Mouse (Mus musculus): ENCODE measurements around the gene Ccdc85a. TPM values are rescaled to one million over a fixed set of nuclear protein-coding genes. Genes with fewer than 3 reads are reported as not detected.
A peak's percentile ranks its signal among the peaks of the same experiment; 100 is the strongest.
"Not testable (repeated sequence)": the region's sequence is repeated elsewhere in the genome, so short reads cannot be mapped to it uniquely, and the experiment has no call there.

Ccdc85a gene
- polyA plus RNA-seq, 1 experiment, result 28.6 TPM

DNA sequence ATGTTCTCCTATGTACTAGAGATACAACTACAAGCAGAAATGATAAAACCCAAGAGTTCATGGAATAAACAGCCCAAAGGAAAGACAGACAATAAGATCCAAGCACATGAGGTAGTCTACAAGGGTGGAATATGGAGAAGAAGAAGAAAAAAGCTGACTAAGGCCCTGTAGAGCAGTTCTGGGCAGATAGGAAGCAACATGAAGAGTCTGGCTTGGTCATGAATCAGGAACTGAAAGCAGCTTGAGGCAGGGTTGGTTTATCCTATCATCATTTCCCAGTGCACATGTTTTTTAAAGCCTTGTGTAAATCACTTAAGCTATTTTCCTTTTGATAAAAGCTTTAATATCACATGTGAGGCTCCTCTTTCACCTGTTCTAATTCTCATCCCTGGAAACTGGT lies 144.2 kb downstream of the Ccdc85a start:
- no peak for DNase-seq (ENCODE audit: extremely low spot score in 1 of 2, low spot score in 1 of 2)

DNA sequence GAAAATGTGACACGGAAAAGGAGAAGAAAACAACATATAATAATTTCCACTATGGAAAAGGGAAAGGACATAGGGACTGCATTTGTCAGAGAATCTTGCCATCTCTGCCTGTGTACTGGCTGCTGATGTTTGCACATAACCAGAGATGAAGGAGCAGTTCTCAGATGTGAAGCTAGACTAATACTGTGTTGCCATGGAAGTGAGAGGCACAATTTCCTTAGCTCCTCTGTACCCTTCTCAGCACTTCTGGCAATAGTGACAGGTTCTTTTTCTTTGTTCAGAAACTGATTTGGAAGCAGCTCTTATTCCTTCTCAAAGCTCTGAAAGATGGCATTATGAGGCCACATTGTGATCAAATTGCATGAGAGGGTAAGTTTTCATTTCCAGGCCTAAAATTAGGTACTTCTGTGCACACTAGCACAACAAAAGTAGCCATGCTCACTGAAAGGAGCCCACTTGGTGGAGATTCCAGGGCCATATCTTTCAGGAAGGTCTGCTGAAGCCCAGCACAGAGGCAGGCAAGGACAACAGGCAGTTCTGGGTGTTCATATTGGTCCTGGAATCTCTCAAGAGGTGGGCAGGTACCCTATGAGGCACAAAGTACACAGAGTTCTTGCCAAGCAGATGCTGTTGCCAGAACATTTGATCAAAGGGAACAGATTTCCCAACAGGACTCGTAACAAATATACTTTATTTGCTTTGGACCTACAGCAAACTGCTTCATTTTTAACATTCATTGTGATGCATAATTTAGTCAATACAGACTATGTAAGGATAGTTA lies 161.5 kb downstream of the Ccdc85a start:
- peak; percentile 12 to 18 for DNase-seq (ENCODE audit: extremely low spot score in 1 of 2, low spot score in 1 of 2)

DNA sequence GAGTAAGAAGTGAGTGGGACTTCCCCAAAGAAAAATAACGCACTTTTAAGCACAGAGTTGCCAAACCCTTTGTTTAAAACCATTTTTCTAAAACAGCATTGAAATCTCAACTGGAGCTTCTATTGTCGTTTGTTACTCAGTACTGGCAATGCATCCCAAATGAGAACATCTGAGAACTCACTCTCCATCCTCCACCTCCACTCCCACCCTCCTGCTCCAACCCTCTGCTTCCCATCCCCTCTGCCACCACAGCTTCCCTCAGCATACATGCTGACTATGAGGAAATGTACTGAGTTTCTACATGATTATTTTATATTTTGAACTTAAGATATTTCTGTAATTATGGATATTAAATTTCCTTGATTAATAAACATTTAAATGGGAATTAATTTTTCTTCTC lies 168.3 kb downstream of the Ccdc85a start:
- DNase-seq (ENCODE audit: extremely low spot score in 1 of 2, low spot score in 1 of 2), result no peak

DNA sequence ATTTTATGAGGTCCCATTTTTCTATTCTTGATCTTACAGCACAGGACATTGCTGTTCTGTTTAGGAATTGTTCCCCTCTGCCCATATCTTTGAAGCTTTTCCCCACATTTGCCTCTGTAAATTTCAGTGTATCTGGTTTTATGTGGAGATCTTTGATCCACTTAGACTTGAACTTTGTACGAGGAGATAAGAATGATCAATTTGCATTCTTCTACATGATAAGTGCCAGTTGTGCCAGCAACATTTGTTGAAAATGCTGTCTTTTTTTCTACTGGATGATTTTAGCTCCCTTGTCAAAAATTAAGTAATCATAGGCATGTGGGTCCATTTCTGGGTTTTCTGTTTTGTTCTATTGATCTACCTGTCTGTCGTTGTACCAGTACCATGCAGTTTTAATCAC lies 174.2 kb downstream of the Ccdc85a start:
- not testable (repeated sequence) for DNase-seq (ENCODE audit: extremely low spot score in 1 of 2, low spot score in 1 of 2)

DNA sequence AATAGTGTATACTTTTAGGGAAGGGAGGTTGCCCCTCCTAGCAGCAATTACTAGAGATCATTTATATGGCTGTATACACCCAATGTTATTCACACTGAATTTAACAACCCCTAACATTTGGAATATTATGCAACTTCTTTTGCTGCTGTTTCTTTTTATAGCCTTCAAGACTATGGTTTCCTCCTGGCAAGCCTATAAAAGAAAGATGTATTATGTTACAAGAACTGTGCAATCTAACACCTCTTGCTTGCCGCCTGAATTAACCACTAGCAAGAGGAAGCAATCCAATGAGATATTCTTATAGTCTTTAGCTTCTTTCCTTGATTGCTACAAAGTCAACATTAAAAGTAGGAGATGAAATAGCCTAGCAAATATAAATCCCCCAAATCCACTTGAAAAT lies 187.0 kb downstream of the Ccdc85a start:
- DNase-seq (ENCODE audit: extremely low spot score in 1 of 2, low spot score in 1 of 2), result no peak

DNA sequence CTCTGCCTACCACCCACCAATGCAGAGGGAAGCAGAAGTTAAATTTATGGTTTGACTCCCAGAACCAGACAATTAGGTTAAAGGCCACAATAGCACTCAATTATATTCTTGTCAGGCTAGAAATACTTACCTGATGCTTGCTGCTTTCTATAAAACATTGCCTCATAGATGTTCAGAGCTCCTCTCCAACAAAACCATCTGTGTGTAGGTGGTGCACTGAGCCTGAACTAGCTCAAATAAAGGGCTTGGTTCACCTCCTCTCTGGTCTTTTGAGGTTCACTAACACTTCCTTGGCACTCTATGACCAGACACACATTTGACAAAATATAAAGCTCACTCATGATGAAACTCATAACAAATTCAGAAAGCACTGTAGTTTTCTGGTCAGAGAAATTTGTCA lies 208.2 kb downstream of the Ccdc85a start:
- DNase-seq (ENCODE audit: extremely low spot score in 1 of 2, low spot score in 1 of 2), result no peak

DNA sequence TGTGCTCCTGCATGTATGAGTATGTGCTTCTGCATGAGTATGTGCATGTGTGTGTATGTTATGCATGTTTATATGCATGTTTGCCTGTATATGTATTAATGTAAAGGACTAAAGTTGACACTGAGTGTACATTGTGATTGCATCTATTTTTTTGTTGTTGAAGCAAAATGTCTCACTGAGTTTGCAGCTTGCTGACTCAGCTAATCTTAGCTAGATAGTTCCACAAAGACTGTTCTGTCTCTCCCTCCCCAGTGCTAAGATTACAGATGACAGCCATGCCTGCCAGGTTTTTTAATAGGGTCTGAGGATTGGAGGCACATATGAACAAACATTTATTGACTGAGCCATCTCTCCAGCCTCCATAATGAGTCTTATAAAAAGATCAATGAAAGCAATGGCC lies 209.5 kb downstream of the Ccdc85a start:
- DNase-seq (ENCODE audit: extremely low spot score in 1 of 2, low spot score in 1 of 2), result no peak

DNA sequence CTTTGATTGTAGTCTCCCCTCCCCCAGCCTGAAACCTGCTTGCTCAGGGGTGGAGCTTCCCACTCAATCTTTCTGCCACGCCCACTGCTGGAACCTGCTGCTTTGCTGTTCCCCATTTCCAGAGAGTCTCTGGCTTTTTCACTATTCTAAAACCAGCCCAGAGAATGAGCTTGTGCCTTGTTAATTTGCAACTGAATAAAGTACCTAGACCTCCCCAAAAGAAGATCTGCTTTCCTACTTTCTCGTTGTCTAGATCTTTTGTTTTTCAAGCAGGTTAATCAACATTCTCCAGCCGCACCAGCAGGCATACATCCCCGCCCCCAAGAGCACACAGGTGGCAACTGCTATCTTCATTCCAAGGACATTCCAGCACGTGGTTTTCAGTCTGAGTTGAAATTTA lies 212.7 kb downstream of the Ccdc85a start:
- DNase-seq (ENCODE audit: extremely low spot score in 1 of 2, low spot score in 1 of 2), result not testable (repeated sequence)

DNA sequence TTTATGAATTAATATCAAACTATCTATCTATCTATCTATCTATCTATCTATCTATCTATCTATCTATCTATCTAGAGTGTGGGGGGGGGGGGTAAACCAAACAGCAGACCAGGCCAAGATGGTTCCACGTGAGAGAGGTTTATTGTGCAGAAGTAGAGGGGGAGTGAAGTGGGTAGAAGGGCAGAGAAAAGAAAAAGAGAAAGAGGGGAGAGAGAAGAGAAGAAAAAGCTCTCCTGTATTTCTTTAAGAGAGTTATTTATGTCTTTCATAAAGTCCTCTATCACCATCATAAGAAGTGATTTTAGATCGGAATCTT lies 218.2 kb downstream of the Ccdc85a start:
- no peak for DNase-seq (ENCODE audit: extremely low spot score in 1 of 2, low spot score in 1 of 2)

DNA sequence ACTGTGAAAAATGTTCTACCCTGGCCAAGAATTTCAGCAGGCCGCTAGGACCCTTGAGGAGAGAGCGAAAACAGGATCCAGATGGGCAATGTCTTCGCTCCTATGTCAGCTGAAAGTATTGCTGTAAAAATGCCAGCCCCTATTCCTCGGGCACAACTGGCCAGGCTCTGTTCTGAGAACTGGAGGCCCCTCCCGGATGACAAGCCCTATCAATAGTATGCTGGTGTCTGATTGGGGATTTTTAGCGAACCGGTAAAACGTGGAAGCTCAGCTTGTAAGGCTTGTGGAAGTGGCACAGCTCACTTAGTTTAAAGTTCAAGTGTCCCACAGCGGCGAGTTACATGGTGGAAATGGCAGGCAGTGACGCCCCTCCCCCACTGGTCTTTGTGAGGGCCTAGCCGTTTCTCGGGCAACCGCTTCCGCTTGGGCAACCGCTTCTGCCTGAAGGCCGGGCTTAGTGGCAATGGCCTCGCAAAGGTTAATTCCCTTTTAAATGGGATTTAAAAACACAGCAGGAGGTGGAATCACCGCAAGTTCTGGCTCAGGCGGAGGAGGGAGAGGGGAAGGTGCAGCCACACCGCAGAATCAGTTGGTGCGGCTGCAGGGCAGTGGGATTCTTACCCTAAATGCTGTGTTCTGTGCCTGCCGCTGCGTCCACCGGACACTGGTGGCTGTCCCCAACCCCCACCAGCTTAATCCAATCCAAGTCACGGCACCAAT lies 218.8 kb downstream of the Ccdc85a start:
- peak; percentile 53 to 83 for DNase-seq (ENCODE audit: extremely low spot score in 1 of 2, low spot score in 1 of 2)

DNA sequence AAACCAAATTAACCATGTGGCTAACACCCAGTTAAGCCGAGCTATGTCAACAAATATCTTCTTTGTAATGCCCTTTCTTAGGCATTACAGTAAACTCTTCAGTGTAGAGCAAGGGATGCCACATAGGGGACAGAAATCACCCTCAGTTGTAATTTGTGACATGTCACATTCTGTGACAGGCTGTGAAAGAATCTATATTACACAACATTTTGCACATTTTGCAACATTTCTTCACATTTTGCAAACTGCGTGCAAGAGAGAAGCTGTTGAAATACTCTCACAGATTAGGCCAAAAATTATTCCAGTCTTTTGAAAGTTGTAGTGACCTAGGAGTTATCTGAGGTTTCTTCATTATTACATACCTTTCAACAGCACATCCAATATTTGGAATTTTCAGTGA lies 240.7 kb downstream of the Ccdc85a start:
- no peak for DNase-seq (ENCODE audit: extremely low spot score in 1 of 2, low spot score in 1 of 2)

DNA sequence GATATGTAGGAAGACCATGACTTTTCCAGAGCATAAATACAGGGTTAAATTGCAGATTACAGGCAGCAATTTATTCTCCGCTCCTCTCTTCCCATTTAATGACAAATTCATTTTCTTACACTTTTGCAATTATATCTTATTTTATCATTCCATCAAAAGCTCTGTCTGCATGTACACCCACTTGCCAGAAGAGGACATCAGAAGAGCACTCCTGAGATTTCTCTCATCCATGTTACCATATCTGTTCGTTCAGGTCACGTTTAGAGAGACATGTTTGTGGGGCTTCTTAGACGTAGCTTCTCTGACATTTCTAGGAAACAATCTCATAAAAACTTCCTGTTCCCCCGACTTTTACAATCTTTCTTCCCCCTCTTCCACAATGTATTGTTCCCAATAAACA lies 242.2 kb downstream of the Ccdc85a start:
- DNase-seq (ENCODE audit: extremely low spot score in 1 of 2, low spot score in 1 of 2), result no peak

DNA sequence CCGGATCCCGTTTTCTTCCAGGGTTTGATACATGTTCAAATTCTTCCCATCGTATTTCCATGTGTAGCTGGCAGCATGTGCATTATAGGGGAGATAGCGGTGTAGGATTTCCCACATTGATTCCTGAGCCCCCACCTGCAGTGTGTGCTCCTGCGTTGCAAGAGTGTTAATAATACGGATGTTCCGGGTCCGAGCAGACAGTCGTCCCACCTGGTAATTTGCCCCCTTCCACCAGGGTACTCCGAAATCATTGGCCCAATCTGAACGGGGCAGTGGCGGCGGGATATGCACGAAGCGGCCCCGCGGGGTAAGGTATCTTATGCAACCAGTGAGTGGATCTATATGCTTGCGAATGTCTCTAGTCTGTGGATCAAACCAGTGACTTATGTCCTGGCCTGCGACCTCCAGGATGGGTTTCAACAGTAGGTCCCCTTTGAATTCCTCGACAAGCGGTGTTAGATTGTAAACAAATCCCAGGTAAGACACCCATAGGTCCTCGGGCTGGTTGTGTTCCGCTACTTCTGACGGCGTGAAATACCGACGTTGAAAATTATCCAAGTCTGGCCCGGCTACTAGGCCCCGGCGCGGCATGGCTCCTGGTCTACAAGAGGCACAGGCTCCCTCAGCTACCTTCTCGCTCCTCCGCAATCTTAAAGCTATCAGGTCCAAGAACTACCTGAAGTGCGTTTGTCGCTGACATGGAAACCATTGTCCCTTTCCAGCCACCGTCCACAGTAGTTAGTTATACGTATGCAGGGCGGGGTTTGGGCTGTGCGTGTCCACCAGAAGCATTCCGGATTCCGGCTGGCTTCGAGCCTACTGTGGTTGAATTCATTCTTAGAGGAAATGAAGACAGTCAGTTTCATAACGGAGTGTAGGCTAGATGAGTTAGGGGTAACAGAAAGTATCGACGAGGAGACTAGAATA lies 244.6 kb downstream of the Ccdc85a start, which contains the start of gene Gm6685:
Gene Gm6685, minus strand, starts transcription at position 644 of the 927 bp plus-strand sequence.
- not testable (repeated sequence) for DNase-seq (ENCODE audit: extremely low spot score in 1 of 2, low spot score in 1 of 2)

Other genes starting within 250 kb of the Ccdc85a start
- 0.23 and 0.52 TPM in 2 replicates for gene Gm6685, start 244.5 kb downstream of the Ccdc85a start, polyA plus RNA-seq (2012; rRNA removed)

All from frontal cortex, adult 2 months (tissue).